Mouse (Mus musculus): ENCODE measurements around the gene Taf6. TPM values are rescaled to one million over a fixed set of nuclear protein-coding genes. Genes with fewer than 3 reads are reported as not detected.

Taf6 gene
- 21.1 TPM for total RNA-seq (2023)

GRCm38 (mm10) chr5:138186950-138187638 lies at the start of gene Taf6, which contains the start of gene Cnpy4:
Gene Taf6 (minus strand): TSS chr5:138187451.
Gene Cnpy4 (plus strand): TSS chr5:138187485.

GRCm38 (mm10) chr5:138225700-138226099 lies 38.4 kb upstream of the Taf6 start, which contains the start of gene Nxpe5:
Gene Nxpe5 (plus strand): TSS chr5:138225898.

GRCm38 (mm10) chr5:138193771-138194727 lies 6.8 kb upstream of the Taf6 start, which contains the start of gene Mblac1:
Gene Mblac1 (plus strand): TSS chr5:138194314.

GRCm38 (mm10) chr5:138171695-138172491 lies 15.4 kb downstream of the Taf6 start, which contains the start of the genes Ap4m1 and Mcm7:
Gene Ap4m1 (plus strand): TSS chr5:138172002.
Gene Mcm7 (minus strand): TSS chr5:138172422.

GRCm38 (mm10) chr5:138160842-138161665 lies 26.2 kb downstream of the Taf6 start, which contains the start of gene Cops6:
Gene Cops6 (plus strand): TSS chr5:138161071.

GRCm38 (mm10) chr5:138155443-138155976 lies 31.7 kb downstream of the Taf6 start, which contains the start of gene Zfp113:
Gene Zfp113 (minus strand): TSS chr5:138155744.

Other genes starting within 250 kb of the Taf6 start
- not detected for gene Gjc3, start 224.4 kb downstream of the Taf6 start, total RNA-seq (2023)
- not detected for gene Azgp1, start 205.9 kb downstream of the Taf6 start, total RNA-seq (2023)
- gene Smok3a, start 166.2 kb downstream of the Taf6 start, total RNA-seq (2023), result not detected
- gene Smok3b, start 166.0 kb downstream of the Taf6 start, total RNA-seq (2023), result not detected
- gene Smok3c, start 134.3 kb downstream of the Taf6 start, total RNA-seq (2023), result not detected
- gene Zkscan1, start 102.4 kb downstream of the Taf6 start, total RNA-seq (2023), result 29.9 TPM
- 14.7 TPM for gene Zscan21, start 70.5 kb downstream of the Taf6 start, total RNA-seq (2023)
- gene Zfp113, start 31.7 kb downstream of the Taf6 start, total RNA-seq (2023), result 8.2 TPM
- gene Cops6, start 26.4 kb downstream of the Taf6 start, total RNA-seq (2023), result 54.9 TPM
- 23.3 TPM for gene Ap4m1, start 15.4 kb downstream of the Taf6 start, total RNA-seq (2023)
- 83.6 TPM for gene Mcm7, start 15.0 kb downstream of the Taf6 start, total RNA-seq (2023)
- gene Cnpy4, start within 50 bp of the Taf6 start, total RNA-seq (2023), result 17.2 TPM
- gene Mblac1, start 6.9 kb upstream of the Taf6 start, total RNA-seq (2023), result 1.0 TPM
- 0.38 TPM for gene Nxpe5, start 38.4 kb upstream of the Taf6 start, total RNA-seq (2023)
- gene Lamtor4, start 68.0 kb upstream of the Taf6 start, total RNA-seq (2023), result 20.9 TPM
- 38.4 TPM for gene BC037034, start 76.6 kb upstream of the Taf6 start, total RNA-seq (2023)
- gene Gal3st4, start 85.4 kb upstream of the Taf6 start, total RNA-seq (2023), result not detected
- not detected for gene Gm43720, start 92.5 kb upstream of the Taf6 start, total RNA-seq (2023)
- 1.8 TPM for gene Gpc2, start 92.6 kb upstream of the Taf6 start, total RNA-seq (2023)
- not detected for gene Stag3, start 92.8 kb upstream of the Taf6 start, total RNA-seq (2023)
- not detected for gene Pvrig, start 154.5 kb upstream of the Taf6 start, total RNA-seq (2023)